Mouse (Mus musculus) bone marrow, adult 2 months (tissue): Measurements from ENCODE around the gene Sytl5. TPM values are rescaled to one million over a fixed set of nuclear protein-coding genes. Genes with fewer than 3 reads are reported as not detected.

Experiments used
- H3K27ac ChIP-seq: fragments of 200-500 bp; 2 replicates; pipeline ENCODE4 v1.5.1; 2012; ENCODE audit warnings: low read depth, mild to moderate bottlenecking, control low read depth, inconsistent platforms, low read length; ENCODE audit not compliant: control insufficient read depth, poor library complexity, insufficient read depth
- H3K4me1 ChIP-seq: fragments of 200-500 bp; 2 replicates; pipeline ENCODE4 v1.6.1; 2011; ENCODE audit warnings: low read length; ENCODE audit not compliant: control insufficient read depth, insufficient read depth
- H3K4me3 ChIP-seq: fragments of 200-500 bp; replicated peaks from 2 replicates; pipeline ENCODE3; 2011; ENCODE audit warnings: mild to moderate bottlenecking, low read depth, low read length, control low read depth; ENCODE audit not compliant: control insufficient read depth
- CTCF ChIP-seq: fragments of 200-500 bp; IDR thresholded peaks from 2 replicates; pipeline ENCODE4 v1.5.1; 2011; ENCODE audit warnings: low read length, control low read depth; ENCODE audit not compliant: control insufficient read depth, insufficient read depth
- POLR2A ChIP-seq: fragments of 200-500 bp; IDR thresholded peaks from 2 replicates; pipeline ENCODE4 v1.6.1; 2011; ENCODE audit warnings: low read depth, mild to moderate bottlenecking, control low read depth, low read length, borderline replicate concordance; ENCODE audit not compliant: control insufficient read depth
- WGBS: fragments of 180-500 bp; shearing (Covaris S2); methylation state at CpG from one replicate; pipeline ENCODE4 v1.1.7; 2018; 5-methylcytosine and 5-hydroxymethylcytosine counted together
- polyA plus RNA-seq: library from polyadenylated mRNA; stranded (reverse); fragments of >200 nt; gene quantifications from 2 replicates; pipeline ENCODE4 v1.2.4, GENCODE M21; 2011; ENCODE audit warnings: low replicate concordance; ENCODE audit not compliant: missing spikeins, insufficient read depth, insufficient read length

The Sytl5 gene
- not detected in 2 replicates for polyA plus RNA-seq

DNA sequence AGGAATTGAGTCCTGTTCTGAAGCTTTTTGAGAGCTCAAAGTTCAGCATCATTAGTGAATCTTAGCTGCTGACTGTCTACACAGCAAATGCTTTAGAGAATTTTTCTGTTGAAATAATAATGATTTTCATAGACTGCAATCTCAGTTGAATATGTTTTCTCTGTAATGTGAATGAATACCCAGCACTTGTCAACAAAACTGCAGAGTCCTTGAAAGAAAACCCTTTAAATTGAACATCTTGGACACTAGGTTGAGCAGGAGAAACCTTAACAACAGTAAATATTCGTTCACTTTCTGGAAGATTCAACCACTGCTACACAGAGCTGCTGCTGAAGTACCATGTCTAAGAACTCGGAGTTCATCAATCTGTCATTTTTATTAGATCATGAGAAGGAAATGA lies at the start of gene Sytl5:
Gene Sytl5 (plus strand): TSS at position 301 of the 400 bp plus-strand sequence.
- TF ChIP-seq CTCF, result no peak
- no peak for TF ChIP-seq POLR2A
- Histone ChIP-seq H3K4me3 (no peak within 1 kb of the TSS), H3K27ac (no peak within 1 kb of the TSS), H3K4me1 (no peaks in the 10 kb centered on the region)
- 55% methylated on average over 2 of the region's 2 CpGs for WGBS

DNA sequence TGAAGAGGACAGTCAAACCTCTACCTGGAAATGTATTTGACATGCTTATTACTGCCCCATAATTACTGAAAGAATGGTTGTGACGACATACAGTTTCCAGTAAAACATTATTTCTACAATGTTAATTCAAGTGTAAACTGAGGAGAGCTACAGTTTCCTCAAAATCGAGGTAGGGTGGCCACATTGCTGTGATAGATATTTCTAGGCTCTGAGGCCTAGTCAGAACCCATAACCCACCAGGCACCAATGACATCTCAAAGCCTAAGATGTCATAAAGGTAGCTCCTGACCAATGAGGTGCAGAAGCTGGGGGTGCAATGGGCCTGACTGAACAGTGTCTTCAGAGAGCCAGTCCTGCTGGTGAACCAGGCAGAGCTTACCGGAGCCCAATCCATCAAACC lies 38.8 kb upstream of the Sytl5 start, which contains the start of gene Hypm:
Gene Hypm (plus strand): TSS at position 301 of the 400 bp plus-strand sequence.
- Histone ChIP-seq H3K4me3 (no peak within 1 kb of the TSS), H3K4me1 (no peaks in the 10 kb centered on the region), H3K27ac (no peak within 1 kb of the TSS)
- 70% methylated on average over 3 of the region's 3 CpGs for WGBS
- TF ChIP-seq CTCF, result no peak
- no peak for TF ChIP-seq POLR2A

DNA sequence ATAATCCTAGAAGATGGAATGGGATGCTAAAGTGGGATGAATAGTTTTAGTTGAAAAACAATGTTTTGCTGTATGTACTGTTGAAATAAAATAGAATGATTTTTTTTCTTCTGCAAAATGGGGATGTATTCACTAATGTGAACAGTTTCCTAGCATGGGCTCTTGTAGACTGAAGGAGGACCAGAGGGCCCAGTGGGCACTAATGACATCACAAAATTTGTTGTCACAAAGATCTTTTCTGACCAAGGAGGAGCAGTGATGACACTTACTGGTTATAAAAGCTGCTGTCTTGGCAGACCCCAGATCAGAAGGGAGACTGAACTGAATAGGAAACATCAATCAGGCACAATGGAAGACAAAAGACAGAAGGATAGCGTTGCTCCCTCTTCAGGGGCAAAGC lies 36.0 kb upstream of the Sytl5 start, which contains the start of gene H2al3:
Gene H2al3 (plus strand): TSS at position 301 of the 400 bp plus-strand sequence.
- 60% methylated on average over 1 of the region's 1 CpGs for WGBS
- Histone ChIP-seq H3K4me3 (no peak within 1 kb of the TSS), H3K4me1 (no peaks in the 10 kb centered on the region), H3K27ac (no peak within 1 kb of the TSS)
- TF ChIP-seq CTCF, result no peak
- no peak for TF ChIP-seq POLR2A

DNA sequence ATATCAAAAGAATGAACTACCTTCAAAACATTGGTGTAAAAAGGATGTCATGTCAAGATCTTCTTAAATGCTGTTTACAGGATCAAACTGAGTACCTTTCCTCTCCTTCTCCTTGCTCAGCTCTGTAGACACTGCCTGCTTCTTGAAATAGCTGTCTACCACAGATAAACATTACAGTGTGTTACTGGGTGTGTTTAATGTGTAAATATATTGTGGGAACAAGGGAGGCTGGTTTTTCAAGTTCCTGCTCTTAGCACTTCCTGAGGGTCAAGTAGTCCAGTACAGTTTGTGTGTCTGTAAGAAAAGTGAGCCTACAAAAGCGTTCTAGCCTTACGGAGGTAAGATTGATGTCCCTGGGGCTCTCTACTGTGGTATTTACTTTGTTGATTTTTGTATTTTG lies 23.6 kb upstream of the Sytl5 start:
- WGBS, result 77% methylated on average over 2 of the region's 2 CpGs
- no peaks in the 10 kb centered on the region for H3K4me1 ChIP-seq
- TF ChIP-seq POLR2A (no peak), CTCF (no peak)
- H3K27ac ChIP-seq, result no peak overlapping the region
- H3K4me3 ChIP-seq, result no peak overlapping the region

- Histone ChIP-seq H3K4me3 (no peak overlapping the region), H3K4me1 (no peaks in the 10 kb centered on the region), H3K27ac (no peak overlapping the region)
- TF ChIP-seq CTCF (no peak), POLR2A (no peak)
- 74% methylated on average over 2 of the region's 2 CpGs for WGBS
Observed at GRCm38 (mm10) chrX:9875519-9875918, 9.9 kb upstream of the Sytl5 start.

- no peaks in the 10 kb centered on the region for H3K4me1 ChIP-seq
- H3K4me3 ChIP-seq, result no peak overlapping the region
- no peak for TF ChIP-seq POLR2A
- TF ChIP-seq CTCF, result no peak
- no peak overlapping the region for H3K27ac ChIP-seq
- 59% methylated on average over 2 of the region's 2 CpGs for WGBS
Observed at GRCm38 (mm10) chrX:9909572-9909971, 24.1 kb downstream of the Sytl5 start.

DNA sequence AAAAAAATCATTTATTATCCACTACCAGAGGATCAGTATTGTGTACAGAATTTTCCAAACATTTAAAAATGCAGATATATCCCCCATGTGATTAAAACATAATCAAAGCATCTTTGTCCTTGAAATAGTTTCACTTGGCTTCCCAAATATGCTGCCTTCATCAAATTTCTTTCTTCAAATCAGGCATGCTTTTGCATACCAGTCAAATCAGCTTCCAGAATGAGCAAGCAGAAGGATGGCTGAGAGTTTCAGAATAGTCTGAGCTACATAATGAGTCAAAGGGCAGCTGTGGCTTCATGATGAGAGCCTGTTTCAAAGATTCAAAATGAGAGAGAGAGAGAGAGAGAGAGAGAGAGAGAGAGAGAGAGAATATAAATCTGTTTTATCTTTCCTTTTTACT lies 48.4 kb downstream of the Sytl5 start:
- TF ChIP-seq POLR2A (no peak), CTCF (no peak)
- no peaks in the 10 kb centered on the region for H3K4me1 ChIP-seq
- H3K27ac ChIP-seq, result no peak overlapping the region
- H3K4me3 ChIP-seq, result no peak overlapping the region

DNA sequence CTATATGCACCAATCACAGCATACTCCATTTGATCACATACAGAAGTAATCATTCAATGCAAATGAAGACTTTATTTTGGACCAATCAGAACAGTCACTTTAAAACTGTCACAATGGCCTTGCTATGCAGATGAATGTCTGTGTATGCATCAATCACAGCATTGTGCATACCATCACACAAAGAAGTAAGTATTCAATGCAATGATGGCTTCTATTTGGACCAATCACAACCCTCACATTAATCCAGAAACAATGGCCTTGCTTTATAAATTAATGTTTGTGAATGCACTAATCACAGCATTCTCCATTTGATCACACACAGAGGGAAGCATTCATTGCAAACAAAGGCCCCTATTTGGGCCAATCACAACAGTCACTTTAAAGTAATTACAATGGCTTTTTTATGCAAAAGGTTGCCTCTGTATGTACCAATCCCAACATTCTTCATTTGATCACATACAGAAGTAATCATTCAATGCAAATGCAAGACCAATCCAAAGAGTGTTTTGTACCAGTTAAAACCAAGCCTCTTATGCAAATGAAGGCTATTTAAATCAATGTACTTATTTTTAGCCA lies 98.8 kb downstream of the Sytl5 start:
- Histone ChIP-seq H3K4me1 (no peaks in the 10 kb centered on the region), H3K27ac (no peak overlapping the region), H3K4me3 (no peak overlapping the region)
- TF ChIP-seq POLR2A (no peak), CTCF (no peak)

DNA sequence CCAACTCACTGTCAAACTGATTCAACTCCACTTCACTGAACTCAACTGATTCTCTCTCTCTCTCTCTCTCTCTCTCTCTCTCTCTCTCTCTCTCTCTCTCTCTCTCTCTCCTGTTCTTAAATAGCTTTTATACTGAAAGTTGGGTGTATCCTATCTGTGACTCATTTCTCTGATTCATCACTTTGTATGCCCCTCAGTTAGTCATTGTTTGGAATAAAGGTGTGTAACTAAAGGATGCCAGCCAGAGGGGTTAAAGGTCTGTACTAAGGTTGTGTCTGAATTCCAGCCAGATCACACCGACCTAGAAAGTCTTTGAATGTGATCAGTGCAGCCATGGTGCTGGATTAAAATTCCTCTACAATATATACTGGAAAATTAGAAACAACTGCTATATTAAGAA lies 115.3 kb downstream of the Sytl5 start:
- 73% methylated on average over 1 of the region's 1 CpGs for WGBS
- Histone ChIP-seq H3K27ac (no peak overlapping the region), H3K4me3 (no peak overlapping the region), H3K4me1 (no peaks in the 10 kb centered on the region)
- TF ChIP-seq POLR2A (no peak), CTCF (no peak)
